Mouse (Mus musculus): Measurements from ENCODE around the gene Crtc2. TPM values are rescaled to one million over a fixed set of nuclear protein-coding genes. Genes with fewer than 3 reads are reported as not detected.

Crtc2 gene
- polyA plus RNA-seq, 1 experiment from 2014 or later = 6.9 TPM

DNA sequence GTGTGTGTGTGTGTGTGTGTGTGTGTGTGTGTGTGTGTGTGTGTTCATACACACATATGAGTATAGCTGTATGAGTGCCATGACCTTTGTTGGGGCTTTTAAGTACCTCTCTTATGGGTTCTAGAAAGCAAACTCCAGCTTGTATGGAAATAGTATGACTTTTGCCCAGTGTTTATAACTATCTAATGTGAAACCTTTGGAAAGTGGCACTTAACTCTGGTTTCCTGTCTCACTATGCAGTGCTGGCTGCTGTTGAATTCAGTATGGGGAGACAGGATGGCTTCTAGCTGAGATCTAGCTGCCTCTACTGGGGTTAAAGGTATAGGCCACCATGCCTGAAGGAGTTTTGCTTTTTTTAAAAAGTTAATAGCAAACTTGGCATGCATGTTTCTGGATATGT lies 55.6 kb downstream of the Crtc2 start:
- no peaks in the 10 kb centered on the region for H3K9me3 ChIP-seq (replicated peaks; ENCODE audit: control insufficient read depth, low read length)
- no peak overlapping the region for H3K4me2 ChIP-seq (ENCODE audit: low read depth, low read length)
- ATAC-seq (ENCODE audit: low read depth) = no peak
- no peak overlapping the region for H3K9ac ChIP-seq (ENCODE audit: low read depth, low read length)
- no peaks in the 10 kb centered on the region; the same call in 1 of the 2 replicates for H3K4me1 ChIP-seq (ENCODE audit: control insufficient read depth, low read depth, low read length)
- no peaks in the 10 kb centered on the region for H3K27me3 ChIP-seq (ENCODE audit: control insufficient read depth, insufficient read depth, low read depth, low read length)
- no peak overlapping the region for H3K4me3 ChIP-seq (ENCODE audit: low read depth, low read length)
- no peaks in the 10 kb centered on the region for H3K36me3 ChIP-seq (ENCODE audit: control insufficient read depth, insufficient read depth)
- no peak overlapping the region for H3K27ac ChIP-seq (ENCODE audit: low read length)

DNA sequence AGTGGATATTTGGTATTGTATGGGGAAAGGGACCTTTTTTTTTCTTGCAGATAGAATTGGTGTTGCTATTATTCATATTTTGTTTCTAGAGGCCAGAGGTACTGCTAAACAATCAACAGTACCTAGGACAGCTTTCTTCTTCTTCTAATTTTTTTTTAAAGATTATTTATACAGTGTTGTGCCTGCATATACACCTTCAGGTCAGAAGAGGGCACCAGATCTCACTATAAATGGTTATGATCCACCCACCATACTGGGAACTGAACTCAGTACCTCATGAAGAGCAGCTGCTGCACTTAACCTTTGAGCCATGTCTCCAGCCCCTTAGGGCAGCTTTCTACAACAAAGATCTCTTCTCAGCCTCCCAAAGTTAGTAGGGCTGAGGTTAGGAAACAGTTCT lies 59.4 kb downstream of the Crtc2 start:
- H3K4me1 ChIP-seq (ENCODE audit: control insufficient read depth, low read depth, low read length) = no peaks in the 10 kb centered on the region; the same call in 1 of the 2 replicates
- H3K27me3 ChIP-seq (ENCODE audit: control insufficient read depth, insufficient read depth, low read depth, low read length) = no peaks in the 10 kb centered on the region
- H3K9me3 ChIP-seq (replicated peaks; ENCODE audit: control insufficient read depth, low read length) = no peaks in the 10 kb centered on the region
- no peak for ATAC-seq (ENCODE audit: low read depth)
- no peak overlapping the region for H3K9ac ChIP-seq (ENCODE audit: low read depth, low read length)
- no peaks in the 10 kb centered on the region for H3K36me3 ChIP-seq (ENCODE audit: control insufficient read depth, insufficient read depth)
- no peak overlapping the region for H3K4me3 ChIP-seq (ENCODE audit: low read depth, low read length)
- H3K4me2 ChIP-seq (ENCODE audit: low read depth, low read length) = no peak overlapping the region
- H3K27ac ChIP-seq (ENCODE audit: low read length) = no peak overlapping the region

Small RNAs within 50 kb of the gene (microRNA-seq; reads per million reads assigned to microRNA genes)
- gene Mir7012 = not detected

Other genes with a start within 250 kb of the Crtc2 start
- 76.1 and 76.3 TPM in 2 replicates for gene 4933434E20Rik, start 202.5 kb upstream of the Crtc2 start, polyA plus RNA-seq (2015; fragmentation: Nextera tagmentation; extraction: Ambion mirVana)
- gene Ubap2l, start 201.5 kb upstream of the Crtc2 start, polyA plus RNA-seq (2015; fragmentation: Nextera tagmentation; extraction: Ambion mirVana) = 57.4 and 64.4 TPM in 2 replicates
- gene Tpm3, start 181.5 kb upstream of the Crtc2 start, polyA plus RNA-seq (2015; fragmentation: Nextera tagmentation; extraction: Ambion mirVana) = 162 and 169 TPM in 2 replicates
- 0.04 and 0.06 TPM in 2 replicates for gene Nup210l, start 150.0 kb upstream of the Crtc2 start, polyA plus RNA-seq (2015; fragmentation: Nextera tagmentation; extraction: Ambion mirVana)
- 555 and 627 TPM in 2 replicates for gene Rps27, start 40.5 kb upstream of the Crtc2 start, polyA plus RNA-seq (2015; fragmentation: Nextera tagmentation; extraction: Ambion mirVana)
- gene Rab13, start 40.5 kb upstream of the Crtc2 start, polyA plus RNA-seq (2015; fragmentation: Nextera tagmentation; extraction: Ambion mirVana) = 3.8 and 4.1 TPM in 2 replicates
- 35.7 and 37.7 TPM in 2 replicates for gene Jtb, start 22.6 kb upstream of the Crtc2 start, polyA plus RNA-seq (2015; fragmentation: Nextera tagmentation; extraction: Ambion mirVana)
- 0.35 and 0.41 TPM in 2 replicates for gene Creb3l4, start 10.7 kb upstream of the Crtc2 start, polyA plus RNA-seq (2015; fragmentation: Nextera tagmentation; extraction: Ambion mirVana)
- gene Slc39a1, start 6.0 kb upstream of the Crtc2 start, polyA plus RNA-seq (2015; fragmentation: Nextera tagmentation; extraction: Ambion mirVana) = 30.0 and 33.5 TPM in 2 replicates
- gene Dennd4b, start 11.0 kb downstream of the Crtc2 start, polyA plus RNA-seq (2015; fragmentation: Nextera tagmentation; extraction: Ambion mirVana) = 2.3 and 2.8 TPM in 2 replicates
- gene Gatad2b, start 39.0 kb downstream of the Crtc2 start, polyA plus RNA-seq (2015; fragmentation: Nextera tagmentation; extraction: Ambion mirVana) = 3.2 and 3.9 TPM in 2 replicates
- 1.1 and 1.5 TPM in 2 replicates for gene Slc27a3, start 135.8 kb downstream of the Crtc2 start, polyA plus RNA-seq (2015; fragmentation: Nextera tagmentation; extraction: Ambion mirVana)
- 6.7 and 7.2 TPM in 2 replicates for gene Ints3, start 179.5 kb downstream of the Crtc2 start, polyA plus RNA-seq (2015; fragmentation: Nextera tagmentation; extraction: Ambion mirVana)
- gene Npr1, start 211.7 kb downstream of the Crtc2 start, polyA plus RNA-seq (2015; fragmentation: Nextera tagmentation; extraction: Ambion mirVana) = 4.1 and 4.3 TPM in 2 replicates
- gene Ilf2, start 222.0 kb downstream of the Crtc2 start, polyA plus RNA-seq (2015; fragmentation: Nextera tagmentation; extraction: Ambion mirVana) = 44.8 and 48.7 TPM in 2 replicates
- 17.8 and 18.2 TPM in 2 replicates for gene Snapin, start 236.9 kb downstream of the Crtc2 start, polyA plus RNA-seq (2015; fragmentation: Nextera tagmentation; extraction: Ambion mirVana)

Data from liver, embryonic 16.5 days (tissue).